Mouse (Mus musculus) Muller cell, postnatal 12 days (primary cell): ENCODE measurements around the gene Itprip.
A peak's percentile ranks its signal among the peaks of the same experiment; 100 is the strongest.

Experiments
- DNase-seq: peaks from one replicate; pipeline ENCODE4 v3.0.0-alpha.2; 2015; ENCODE audit errors: inconsistent ontology term

Gene Itprip

DNA sequence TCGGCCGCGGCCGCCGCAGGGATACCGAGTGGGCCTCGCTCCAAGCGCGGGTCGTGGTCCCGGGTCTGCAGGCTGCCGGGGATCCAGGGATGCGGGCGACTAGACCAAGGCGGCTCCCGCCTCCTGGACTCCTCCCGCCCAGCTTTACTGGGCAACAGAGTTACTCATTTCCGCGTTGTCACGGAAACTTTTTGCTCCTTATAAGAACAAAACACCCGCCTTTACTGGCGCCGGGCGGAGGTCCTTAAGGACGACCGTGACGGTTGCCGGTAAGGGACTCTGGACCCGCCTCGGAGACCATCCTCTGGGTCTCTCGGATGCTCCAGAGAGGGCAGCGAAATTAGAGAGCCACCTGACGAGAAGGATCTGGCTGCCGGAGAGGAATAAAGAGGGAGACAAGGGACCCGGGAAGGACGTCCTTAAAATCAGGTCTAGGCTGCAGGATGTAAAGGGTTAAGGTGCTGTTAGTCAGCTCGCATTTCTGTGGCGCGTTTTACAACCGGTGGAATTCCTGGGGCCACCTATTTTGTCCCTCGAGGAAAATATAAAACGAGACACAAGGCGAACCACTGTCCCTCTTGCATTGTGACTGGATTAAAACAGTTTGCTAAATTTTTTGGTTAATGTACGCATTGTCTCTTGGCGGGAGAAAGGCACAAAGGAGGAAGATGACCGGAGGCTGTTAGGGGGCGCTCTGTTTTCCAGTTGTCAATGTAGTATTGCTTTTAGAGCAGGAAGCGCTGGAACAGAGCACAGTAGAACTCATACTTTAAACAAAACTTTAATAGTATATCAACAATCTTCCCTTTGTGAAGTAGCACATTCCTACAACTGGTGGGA, at the start of gene Itprip, which contains the start of gene Cfap43:
TSS of gene Itprip (minus strand) at position 174 of the 840 bp plus-strand sequence.
TSS of gene Cfap43 (minus strand) at position 162 of the 840 bp plus-strand sequence.
- DNase-seq: peak; percentile 93

DNA sequence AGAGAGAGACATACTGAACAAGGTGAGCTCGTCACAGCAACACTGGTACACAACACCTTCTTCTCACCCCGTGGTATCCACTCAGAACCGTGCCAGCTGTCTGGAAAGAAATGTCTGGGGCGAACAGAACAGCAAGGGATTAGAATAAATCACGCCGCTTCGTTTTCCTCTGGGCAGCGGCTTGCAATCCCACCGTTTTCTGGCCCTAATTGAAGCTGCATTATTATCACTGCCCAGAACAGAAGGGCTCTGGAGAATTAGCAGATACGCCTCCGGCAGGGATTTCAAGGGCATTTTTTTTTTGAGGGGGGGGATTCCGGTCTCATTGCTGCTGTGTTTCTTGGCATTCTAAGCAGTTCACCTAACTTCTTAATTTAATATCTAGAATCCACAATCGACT, 39.1 kb upstream of the Itprip start:
- no peak for DNase-seq

DNA sequence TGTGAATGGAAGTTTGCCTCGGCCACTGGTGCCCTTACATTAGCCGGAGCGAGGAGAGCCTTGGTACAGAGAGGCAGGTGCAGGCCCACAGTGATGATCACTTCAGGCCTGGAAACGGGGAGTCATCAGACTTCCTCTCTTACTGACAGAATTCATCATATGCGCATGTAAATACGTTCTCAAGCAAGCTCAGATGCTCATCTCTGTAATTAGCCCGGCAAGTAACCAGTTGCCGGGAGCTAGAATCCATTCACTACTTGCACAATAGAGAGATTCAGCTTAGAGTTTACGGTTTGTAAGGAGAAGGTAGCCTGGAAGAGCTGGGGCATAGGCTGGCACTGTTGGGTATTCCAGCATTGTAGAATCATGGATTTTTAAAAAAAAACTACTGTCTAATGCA, 34.1 kb upstream of the Itprip start:
- DNase-seq: no peak

DNA sequence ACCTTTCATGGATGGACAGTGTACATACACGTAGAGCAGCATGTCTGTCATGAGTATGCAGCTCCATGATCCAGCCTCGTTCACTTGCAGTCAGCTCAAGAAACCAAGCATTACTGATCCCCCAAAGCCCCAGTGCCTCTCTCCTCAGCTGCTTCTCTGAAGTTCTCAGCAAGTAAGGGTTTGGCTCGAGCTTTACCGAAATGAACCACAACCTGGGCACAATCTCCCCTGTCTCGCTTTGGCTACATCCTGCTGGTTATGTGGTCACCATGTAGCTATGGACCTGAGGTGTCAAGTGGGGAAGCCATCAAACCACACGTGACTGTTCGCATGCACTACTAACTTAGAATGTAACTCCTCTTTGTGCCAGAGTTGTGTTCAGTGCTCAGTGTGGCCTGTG, 31.8 kb upstream of the Itprip start:
- no peak for DNase-seq

DNA sequence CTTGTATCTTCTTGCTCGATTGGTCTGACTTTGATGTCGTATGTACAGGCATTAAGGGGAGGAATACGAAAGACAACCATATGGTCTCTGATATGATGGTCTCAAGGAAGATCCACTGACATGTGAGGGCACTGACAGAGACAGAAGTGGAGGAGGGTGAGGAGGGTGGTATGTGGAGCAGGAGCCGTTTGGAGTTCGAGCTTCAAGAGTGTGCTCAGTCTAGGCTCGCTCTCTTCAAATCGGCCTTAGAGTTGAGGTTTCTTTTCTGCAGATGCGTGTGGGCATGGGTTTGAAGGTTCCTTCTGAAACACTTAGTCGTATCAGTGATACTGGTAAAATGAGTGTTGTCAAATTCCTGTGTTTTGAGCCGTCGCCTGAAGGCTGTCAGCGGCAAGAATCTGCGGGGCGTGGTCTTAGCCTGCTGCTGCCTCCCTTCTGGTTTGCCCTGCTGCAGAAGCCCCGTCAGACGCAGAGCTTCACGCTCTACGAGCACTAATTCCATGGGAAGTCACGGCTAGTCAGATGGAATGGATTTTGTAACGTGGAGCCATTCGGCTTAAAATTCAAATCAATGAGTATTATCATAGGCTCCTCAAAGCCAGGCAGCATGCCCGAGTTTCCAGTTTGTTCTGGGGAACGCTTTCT, 27.8 kb upstream of the Itprip start:
- DNase-seq: peak; percentile 30

DNA sequence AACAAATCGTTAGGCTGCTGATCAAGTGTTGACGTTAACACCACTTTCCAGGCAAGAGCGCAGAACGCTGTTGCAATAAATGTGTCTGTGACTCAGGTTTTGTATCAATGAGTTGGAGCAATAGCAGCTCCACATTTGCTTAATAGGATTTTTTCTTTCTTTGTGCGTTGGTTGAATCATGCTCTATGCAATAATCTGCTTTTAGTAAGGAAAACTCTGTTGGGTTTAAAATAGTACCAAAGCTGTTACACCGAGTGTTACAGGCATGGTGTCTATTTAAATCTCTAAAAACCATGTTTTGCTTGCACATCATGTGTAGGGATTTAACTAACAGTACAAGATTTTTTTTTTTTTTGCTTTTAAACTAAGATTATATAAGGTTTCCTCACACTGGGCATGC, 20.3 kb upstream of the Itprip start:
- DNase-seq: no peak

DNA sequence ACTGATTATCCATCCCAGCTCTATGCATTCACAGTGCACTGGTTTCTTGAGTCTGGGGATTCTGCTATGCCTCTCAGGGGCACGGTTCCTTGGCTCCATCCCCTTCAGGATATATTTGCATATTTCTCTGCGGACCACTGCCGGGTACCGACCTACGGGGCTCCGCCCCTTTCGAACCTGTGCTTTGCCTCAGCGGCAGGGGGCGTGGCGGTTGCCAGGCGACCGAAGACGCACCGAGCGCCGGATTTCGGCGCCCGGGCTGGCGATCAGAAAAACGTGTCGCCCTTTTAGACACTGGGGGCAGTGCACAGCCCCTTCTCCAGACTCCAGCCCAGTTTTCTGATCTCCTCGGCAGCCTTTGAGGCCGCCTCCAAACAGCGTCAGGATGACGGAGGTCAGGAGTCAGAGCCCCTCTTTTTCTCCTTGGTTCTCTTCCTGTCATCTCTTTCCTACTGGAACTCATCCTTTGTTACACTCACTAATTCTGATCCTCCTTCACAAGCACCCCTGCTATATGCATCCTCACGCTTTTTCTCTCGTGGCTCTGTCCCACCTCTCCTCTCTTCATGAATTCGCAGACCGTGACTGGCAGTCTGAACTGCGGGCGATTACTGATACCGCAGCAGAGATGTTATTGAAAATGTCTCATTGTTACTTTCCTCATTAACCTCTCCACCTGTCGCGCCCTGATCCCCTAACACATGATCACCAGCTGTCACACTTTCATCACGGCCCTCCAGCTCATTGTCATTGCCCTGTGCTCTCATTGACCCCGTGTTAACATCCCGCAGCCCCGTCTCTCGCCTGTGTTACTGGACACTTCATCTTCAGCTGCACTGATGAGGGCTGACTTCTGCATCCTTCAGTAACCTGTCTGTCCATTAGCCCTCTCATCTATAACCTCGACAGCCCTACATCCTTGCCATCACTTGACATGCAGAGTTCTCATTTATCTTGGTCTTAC, 18.6 kb upstream of the Itprip start, which contains the start of gene Cfap58:
TSS of gene Cfap58 (plus strand) at position 233 of the 964 bp plus-strand sequence.
- peak; percentile 73 for DNase-seq

DNA sequence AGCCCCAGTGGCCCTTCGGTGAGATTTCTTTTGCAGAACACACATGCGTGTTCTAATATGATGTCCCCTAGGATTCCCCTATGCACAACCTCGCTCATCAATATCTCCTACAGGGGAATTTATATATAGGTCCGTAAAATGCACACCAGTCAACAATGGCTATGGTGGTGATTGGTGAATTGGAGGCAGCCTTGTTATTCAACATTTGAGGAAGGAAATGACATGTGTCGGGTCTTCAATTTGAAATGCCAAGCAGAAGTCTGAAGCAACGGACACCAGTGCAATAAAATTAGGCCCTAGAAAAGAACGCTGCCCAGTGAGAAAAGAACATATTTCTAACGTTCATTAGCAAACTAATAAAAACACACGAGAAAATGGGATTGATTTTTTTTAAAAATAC, 17.8 kb upstream of the Itprip start:
- DNase-seq: no peak

DNA sequence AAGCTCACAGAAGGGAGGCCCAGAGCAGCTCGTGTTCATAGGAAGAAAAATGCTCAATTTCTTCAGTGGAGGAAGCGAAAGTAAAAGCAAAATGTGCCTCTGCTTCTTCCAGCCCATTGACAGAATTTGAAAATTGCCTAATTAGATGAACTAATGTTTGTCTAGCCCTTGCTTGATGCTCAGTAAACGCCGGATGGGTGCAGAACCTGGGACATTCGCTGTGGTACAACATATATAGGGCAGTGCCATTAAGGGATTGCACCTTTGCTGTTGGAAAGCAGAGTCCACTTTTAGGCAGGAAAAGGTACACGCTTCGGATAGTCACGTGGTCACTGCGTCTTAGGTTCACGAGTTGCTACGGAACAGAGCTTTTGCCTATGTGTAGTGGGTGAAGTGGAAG, 17.4 kb upstream of the Itprip start:
- no peak for DNase-seq

DNA sequence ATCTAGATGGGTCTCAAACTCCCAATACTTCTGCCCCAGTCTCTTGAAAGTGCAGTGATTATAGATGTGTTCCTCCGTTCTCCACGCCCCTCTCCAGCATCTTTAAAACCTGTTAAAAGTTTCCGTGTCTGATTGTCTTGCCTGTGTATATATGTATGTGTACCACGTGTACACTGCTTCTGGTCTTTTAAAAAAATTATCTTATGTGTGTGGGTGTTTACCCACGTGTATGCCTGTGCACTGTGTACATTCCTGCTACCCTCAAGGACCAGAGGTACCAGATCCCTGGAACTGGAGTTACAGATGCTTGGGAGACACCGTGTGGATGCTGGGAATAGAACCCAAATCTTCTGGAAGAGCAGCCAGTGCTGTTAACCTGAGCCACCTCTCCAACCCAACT, 16.4 kb upstream of the Itprip start:
- DNase-seq: no peak

DNA sequence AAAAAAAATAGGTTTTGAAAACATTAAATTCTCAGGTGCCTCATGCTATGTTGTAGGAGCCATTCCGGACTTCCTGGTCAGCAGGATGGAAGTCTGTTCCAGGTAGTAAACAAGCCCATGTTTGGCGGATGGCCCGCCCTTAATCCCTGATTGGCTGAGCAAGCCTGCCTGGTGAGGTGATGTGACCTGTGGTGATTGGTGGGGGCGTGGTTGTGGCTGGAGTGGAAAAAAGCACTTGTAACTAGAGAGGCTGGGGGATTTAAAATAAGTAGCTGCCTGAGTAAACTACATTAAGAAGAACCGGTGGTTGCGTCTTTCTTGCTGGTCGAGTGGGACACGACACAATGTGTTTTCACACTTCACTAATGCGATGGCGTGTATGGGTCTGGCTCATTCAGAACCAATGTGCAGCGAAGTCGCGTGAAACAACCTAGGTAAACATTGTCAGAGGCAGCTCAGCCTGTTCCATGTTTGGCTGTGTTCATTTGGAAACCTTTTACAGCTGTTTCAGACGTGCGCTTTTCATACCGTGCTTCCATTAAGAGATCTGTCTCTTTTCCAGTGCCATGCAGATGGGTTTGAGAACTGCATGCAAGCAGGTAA, 15.6 kb upstream of the Itprip start:
- no peak for DNase-seq

DNA sequence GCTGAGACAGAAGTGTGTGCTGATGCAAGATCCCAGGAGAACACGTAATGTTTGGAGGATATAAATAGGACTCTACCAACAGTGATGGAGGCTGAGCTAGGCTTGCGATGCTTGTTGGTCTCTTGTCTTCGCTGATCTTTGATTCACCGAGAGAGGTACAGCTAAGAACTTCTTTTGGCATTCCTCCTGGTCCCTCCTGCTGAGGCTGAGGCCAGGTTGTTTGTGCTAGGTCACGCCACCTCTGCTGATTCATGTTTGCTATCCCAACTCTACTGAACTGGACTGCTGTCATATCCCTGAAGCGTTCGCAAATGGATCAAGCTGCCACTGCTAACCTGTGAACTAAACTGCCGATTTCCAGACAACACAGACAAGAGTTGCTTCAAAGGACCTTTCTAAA, 15.0 kb upstream of the Itprip start:
- DNase-seq: no peak

DNA sequence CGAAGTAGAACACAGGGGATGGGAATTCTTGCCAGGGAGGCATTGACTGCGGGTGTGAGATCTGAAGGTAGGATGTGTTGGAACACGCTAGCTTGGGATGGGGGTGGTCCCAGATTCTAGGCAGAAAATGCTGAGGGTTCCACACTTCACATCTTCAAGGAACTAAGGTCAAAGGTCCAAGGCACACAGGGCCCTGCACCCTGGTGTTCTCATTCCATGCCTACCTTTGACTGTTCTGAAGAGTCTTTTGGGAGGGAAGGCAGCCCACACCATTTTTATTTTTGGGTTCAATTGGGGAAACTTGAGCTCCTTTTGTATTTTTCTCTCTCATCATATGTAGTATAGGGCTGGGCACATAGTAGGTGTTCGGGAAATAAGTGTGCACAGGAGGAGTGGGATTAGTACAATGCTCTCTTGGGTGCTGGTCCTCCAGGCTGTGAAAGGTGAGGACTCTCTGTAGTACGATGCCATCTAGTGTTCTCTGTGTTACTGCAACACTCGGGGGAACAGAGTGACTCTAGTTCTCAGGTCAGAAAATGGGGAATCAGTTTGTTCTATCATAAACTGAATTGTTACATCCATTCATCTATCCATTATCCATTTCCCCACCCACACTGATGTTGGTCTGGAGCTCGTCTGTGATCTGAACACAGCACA, 13.0 kb upstream of the Itprip start:
- peak; percentile 19 for DNase-seq

DNA sequence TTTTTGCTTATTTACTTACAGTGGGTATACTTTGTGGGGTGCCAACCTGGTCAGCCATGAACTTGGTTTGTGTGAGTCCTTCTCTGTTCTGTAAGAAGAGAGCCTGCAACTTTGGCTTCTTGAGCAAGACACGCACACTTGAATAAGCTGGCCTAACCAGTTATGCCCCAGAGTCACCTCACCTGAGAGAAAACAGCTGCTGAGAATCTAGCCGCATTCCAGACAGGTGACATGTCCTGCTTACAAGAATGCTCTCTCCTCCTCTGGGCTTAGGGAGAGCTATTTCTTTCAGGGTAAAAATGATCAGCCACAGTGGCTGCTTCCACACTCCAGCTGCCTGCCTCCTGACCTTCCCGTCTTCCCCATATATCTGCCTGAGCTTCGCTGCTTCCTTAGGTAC, 9.9 kb upstream of the Itprip start:
- DNase-seq: no peak

DNA sequence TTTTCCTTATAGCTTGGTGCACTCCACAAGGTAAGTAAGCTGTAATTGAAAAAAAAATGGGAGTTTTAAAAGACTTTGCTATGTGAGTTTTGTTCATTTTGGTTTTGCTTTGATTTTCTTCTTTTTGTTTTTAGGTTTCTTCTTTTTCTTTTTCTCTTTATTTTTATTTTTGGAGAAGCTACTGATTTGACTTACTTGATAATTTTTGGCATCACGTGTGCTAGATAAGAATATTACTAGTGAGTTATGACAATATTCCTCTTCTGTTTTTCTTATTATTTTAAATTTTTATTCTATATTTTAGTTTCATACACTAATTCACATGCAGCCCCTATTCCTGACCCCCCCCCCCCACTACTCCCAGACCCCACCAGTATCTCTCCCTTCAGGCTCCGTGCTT, 7.9 kb upstream of the Itprip start:
- no peak for DNase-seq

DNA sequence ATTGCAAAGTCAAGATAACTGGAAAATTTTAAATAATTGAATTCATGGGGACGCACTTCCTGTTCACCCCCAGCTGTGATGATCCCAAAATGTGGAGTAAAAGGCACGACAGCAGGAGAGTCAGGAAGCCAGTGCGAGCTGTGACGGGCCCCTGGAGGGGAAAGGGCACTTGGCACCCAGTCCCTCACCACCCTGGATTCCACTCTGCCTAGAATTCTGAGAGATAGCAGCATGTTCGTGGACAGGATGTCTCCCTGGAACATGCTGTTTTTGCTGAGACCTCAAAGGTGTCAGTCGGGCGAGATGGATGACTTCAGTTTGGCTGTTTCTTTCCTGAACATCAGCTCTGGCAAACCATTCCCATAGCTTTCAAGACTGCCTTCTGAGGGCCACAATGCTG, 6.7 kb upstream of the Itprip start:
- no peak for DNase-seq

DNA sequence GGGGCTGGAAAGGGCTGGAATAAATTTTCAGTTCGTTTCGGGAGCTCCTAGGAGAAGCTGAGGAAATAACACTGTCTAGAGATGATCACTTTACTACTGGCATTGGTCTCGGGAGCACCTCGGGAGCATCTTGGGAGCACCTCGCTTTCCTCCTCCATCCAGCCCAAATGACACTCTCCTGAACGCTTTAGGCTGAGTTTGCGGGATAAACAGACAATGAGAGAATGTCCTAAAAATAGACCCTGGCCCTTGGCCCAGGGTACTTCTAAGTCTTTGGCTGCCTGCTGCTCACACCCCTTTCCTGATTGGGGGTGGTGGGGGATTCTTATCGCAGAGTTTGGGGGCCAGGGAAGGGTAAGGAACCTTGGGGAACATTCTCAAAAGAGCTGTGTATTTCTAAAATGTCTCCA, 872 bp upstream of the Itprip start:
- DNase-seq: peak; percentile 70

DNA sequence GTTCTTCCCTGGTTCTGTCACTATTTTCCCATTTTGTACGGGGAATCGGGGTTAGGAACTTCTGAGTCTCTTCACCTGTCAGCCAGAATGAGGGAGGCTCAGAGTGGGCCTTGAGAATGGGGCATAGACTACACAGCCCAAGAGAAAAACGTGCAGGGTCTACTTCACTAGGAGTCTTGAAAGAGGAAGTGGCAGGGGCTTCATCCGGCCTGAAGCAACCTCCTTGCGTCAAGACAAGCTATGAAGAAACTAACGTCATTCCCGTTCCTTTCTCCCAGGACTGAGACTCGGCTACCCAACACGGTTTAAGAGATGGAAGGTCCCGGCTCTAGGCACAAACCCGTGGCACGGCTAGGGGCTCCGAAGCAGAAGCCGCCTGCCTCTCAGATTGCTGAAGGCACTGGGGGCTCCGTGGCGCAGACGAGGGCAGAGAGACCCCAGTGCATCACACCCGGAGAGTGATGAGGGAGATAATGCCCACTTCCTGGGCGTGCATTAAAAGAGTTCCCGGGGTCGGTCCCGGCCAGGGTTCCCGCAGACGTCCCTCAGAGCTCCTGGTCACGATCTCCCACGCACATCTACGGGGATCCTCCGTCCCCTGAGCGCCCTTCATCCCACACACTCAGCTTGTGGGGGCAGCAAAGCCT, 521 bp downstream of the Itprip start:
- DNase-seq: no peak

DNA sequence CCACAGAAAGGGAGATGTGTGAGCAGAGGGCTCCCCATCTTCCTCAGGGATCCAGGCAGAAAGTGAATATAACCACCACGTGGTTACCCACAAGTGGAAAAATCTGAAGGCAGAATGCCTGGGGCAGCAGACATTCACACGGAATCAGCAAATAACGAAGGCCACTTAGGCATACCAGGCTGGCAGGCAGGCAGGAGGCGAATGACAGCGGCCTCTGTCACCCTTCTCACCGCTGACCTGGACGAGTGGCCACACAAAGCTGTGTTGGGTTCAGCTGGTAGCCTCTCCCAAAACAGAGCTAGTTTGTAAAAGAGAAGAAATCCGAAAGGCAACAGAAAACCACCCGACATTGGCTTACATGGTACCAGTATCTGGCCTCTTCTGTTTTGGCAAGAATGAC, 1.1 kb downstream of the Itprip start:
- DNase-seq: peak; percentile 62

DNA sequence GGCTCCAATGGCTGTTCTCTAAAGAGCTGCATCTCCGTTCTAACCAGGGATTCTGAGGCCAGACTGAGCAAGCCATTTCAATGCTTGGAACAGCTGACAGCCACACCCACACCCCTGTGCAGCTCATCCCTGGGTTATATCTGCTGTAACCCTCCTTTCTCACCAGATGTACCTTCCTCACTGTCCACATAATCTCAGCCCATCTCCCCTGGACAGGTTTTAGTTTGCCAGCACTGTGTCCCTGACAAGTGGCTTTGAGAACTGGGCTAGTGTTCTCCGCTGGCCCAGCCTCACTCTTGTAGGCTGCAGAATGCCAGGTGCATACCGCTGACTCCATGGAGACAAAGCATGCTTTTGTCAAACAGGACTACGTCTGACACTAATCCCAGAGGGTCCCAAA, 1.7 kb downstream of the Itprip start:
- DNase-seq: no peak

DNA sequence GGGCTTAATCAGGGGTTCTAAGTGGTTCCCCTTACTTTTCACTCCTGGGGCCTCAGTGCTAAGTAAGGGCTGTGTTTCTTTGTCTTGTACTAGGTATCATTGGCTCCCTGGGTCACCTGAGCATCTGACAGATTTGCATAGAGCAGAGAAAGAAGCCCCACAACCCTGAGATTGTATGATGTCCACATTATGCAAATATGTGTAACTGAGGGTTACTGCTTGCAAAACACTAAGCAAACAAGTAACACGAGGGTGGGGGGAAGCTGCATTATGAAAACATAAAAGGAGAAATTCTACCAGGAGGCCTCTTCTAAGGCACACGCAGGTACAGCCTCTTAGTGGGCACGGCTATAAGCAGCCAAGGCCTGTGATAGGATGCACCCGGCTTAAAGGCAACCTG, 3.8 kb downstream of the Itprip start:
- no peak for DNase-seq
